Mouse (Mus musculus) embryonic fibroblast, embryonic 13.5 days (primary cell): ENCODE results near the gene Ccdc162.

Experiments
- CTCF ChIP-seq: IDR thresholded peaks from 2 replicates; pipeline ENCODE4 v1.5.1; 2011; ENCODE audit warnings: mild to moderate bottlenecking, control low read depth, low read length, moderate library complexity, borderline replicate concordance; ENCODE audit not compliant: insufficient read depth
- POLR2A ChIP-seq: IDR thresholded peaks from 2 replicates; pipeline ENCODE4 v1.6.1; 2011; ENCODE audit warnings: low read depth, mild to moderate bottlenecking, control low read depth, low read length, moderate library complexity

DNA sequence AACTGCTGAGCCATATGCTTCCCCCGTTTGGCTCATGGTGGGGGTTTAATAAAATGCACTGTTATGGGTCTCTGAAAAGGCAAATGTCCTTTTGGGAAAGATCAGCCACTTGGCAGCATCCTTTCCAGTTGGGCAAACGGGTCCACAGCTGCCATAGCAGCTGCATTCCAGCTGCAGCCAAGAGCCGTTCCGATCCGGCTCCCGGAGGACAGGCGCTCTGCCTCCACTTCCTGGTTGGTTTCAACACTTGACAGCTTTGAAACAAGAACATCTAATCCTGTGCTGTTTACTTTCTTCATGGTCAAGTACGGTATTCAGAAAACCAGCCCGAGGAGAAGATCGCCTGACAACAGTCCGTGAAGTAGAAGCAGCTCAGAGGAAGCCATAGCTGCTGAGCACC lies 19.4 kb downstream of the Ccdc162 start:
- TF ChIP-seq CTCF (no peak), POLR2A (no peak)
